In genomic region chr13:92964213-92964743, GRCm38 (mm10) we compare ENCODE assay signal across 30 mouse cellular contexts.
DNase-seq lines count a peak whose midpoint lies in the region; ATAC-seq and TF ChIP-seq lines count a peak whose summit lies in the region.
"Had no signal": no experiment of that assay in that cellular context is flagged by ENCODE, and none has a peak within 500 bp of the region (broad histone marks: within the 10 kb centered on the region; RNA-seq: fewer than 3 reads in every experiment).

No protein-coding gene starts in this region.

- peak; percentile 99 for ATAC-seq in granulocyte monocyte progenitor cell, adult 5-6 weeks (replicated peaks; ENCODE audit: poor library complexity, severe bottlenecking)
- 0 out of 2 replicates have a peak, but pooled peaks have one; percentile 25 for ATAC-seq in monocyte, adult 5-6 weeks (replicated peaks; ENCODE audit: insufficient number of reproducible peaks, low FRiP score, low TSS enrichment, poor library complexity, severe bottlenecking)
- ATAC-seq: forebrain, embryonic 16.5 days; intestine, postnatal 0 days had no signal

- intact Hi-C loops in gastrocnemius, adult 2 months (cut with DNase I) = loop anchor here (10.0 kb wide), 1 partner anchor 79 kb away; no protein-coding TSS in a partner anchor
- intact Hi-C loops in left cerebral cortex, postnatal 36 days (cut with DNase I) = no loop called here

- DNase-seq in gastrocnemius, adult 2 months = no peak
- DNase-seq in gastrocnemius, postnatal 10 days = no peak
- peak; percentile 93 for DNase-seq in MEL-GATA-1-ER (ENCODE audit: extremely low read depth, low read depth)
- no peak for DNase-seq in left cerebral cortex, postnatal 36 days (ENCODE audit: low spot score in 2 of 2)
- DNase-seq in testis, postnatal 14 days (ENCODE audit: low spot score) = no peak
- DNase-seq in ovary, postnatal 14 days (ENCODE audit: low spot score) = no peak
- DNase-seq: adrenal gland, adult 8-10 months; cerebellum, adult 11-12 months; cerebellum, adult 9-11 months; gastrocnemius, postnatal 14 days; heart, adult 18-20 months; heart, postnatal 4 days; kidney, postnatal 14 days; layer of hippocampus, postnatal 36 days; liver; lung, embryonic 14.5 days; lung, postnatal 14 days; spleen, adult 18-20 months had no signal

- no peak overlapping the region for H3K4me3 ChIP-seq in gastrocnemius, adult 2 months
- H3K4me3 ChIP-seq: embryonic facial prominence, embryonic 13.5 days; forebrain, embryonic 10.5 days; layer of hippocampus, adult 2 months; megakaryocyte, embryonic 14.5 days; midbrain, embryonic 12.5 days; neural tube, embryonic 13.5 days had no signal

- H3K27ac ChIP-seq in gastrocnemius, adult 2 months = peak overlapping the region; percentile 74; the same call in 1 of the 2 replicates
- H3K27ac ChIP-seq: embryonic facial prominence, embryonic 13.5 days; forebrain, embryonic 10.5 days; hindbrain, embryonic 14.5 days; layer of hippocampus, adult 2 months; liver, embryonic 14.5 days; midbrain, embryonic 12.5 days; neural tube, embryonic 13.5 days had no signal

- TF ChIP-seq CTCF in gastrocnemius, adult 2 months (IDR thresholded peaks at IDR 0.05) = no peak
